In the genomic region with DNA sequence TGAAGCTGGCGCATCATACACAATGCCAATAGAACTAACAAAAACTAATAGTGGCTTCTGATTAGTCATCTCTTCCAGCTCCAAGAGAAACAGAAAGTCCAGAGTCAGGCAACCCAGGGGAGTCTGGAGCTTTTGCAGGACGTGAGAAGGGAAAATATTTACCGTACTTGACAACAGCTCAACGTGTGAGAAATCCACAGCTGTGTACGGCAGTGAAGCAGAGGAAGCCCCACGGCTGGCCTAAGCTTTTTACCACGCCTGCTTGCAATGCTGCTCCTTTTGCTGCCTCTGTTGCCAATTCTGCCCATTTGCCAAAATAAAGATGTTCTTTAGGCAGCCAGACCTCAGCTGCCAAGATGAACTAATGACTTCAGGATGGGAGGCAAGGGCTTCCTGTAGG, we compare ENCODE assay signal across 18 mouse cellular contexts. TPM values are rescaled to one million over a fixed set of nuclear protein-coding genes. Genes with fewer than 3 reads are reported as not detected.
DNase-seq lines count a peak whose midpoint lies in the region; ATAC-seq and TF ChIP-seq lines count a peak whose summit lies in the region.
"Had no signal": no experiment of that assay in that cellular context is flagged by ENCODE, and none has a peak within 500 bp of the region (broad histone marks: within the 10 kb centered on the region; RNA-seq: fewer than 3 reads in every experiment).

No protein-coding gene starts in this region.

- no peak overlapping the region for H3K4me2 ChIP-seq in heart, embryonic 11.5 days
- H3K4me2 ChIP-seq: limb, embryonic 15.5 days had no signal

- intact Hi-C loops in heart, postnatal 14 days (cut with DNase I): no loop called here

- no peak overlapping the region for H3K27ac ChIP-seq in heart, embryonic 11.5 days (ENCODE audit: low read depth, low read length)
- H3K27ac ChIP-seq: left cerebral cortex, adult 2 months; limb, embryonic 15.5 days had no signal

- H3K9me3 ChIP-seq in heart, embryonic 11.5 days (replicated peaks; ENCODE audit: control insufficient read depth, low read length): no peaks in the 10 kb centered on the region
- H3K9me3 ChIP-seq: limb, embryonic 15.5 days; megakaryocyte, embryonic 14.5 days had no signal

- WGBS in heart, embryonic 11.5 days (ENCODE audit: insufficient replicate concordance): 44% methylated on average over 7 of the region's 7 CpGs

- no peaks in the 10 kb centered on the region for H3K27me3 ChIP-seq in heart, embryonic 11.5 days (ENCODE audit: control insufficient read depth, insufficient read depth, low read length)
- H3K27me3 ChIP-seq: limb, embryonic 15.5 days had no signal

- no peak for ATAC-seq in heart, embryonic 11.5 days (replicated peaks; ENCODE audit: insufficient number of reproducible peaks, low FRiP score, low TSS enrichment)
- ATAC-seq in megakaryocyte progenitor cell, adult 5-6 weeks (replicated peaks; ENCODE audit: poor library complexity): no peak

- H3K4me1 ChIP-seq in heart, embryonic 11.5 days (ENCODE audit: control insufficient read depth, insufficient read depth, low read length): no peaks in the 10 kb centered on the region
- H3K4me1 ChIP-seq: megakaryocyte, embryonic 14.5 days had no signal

- H3K36me3 ChIP-seq in heart, embryonic 11.5 days (ENCODE audit: control insufficient read depth, insufficient read depth, low read length): no peaks in the 10 kb centered on the region
- H3K36me3 ChIP-seq: limb, embryonic 15.5 days had no signal

- DNase-seq in heart, adult 18-20 months: peak; percentile 20 to 45
- DNase-seq in 3T3-L1 (ENCODE audit: low read depth, low spot score): peak; percentile 77
- peak; percentile 31 for DNase-seq in brain, embryonic 14.5 days (ENCODE audit: low read depth)
- peak; percentile 4 to 5 for DNase-seq in heart, postnatal 14 days
- no peak for DNase-seq in right cerebral cortex, postnatal 36 days (ENCODE audit: low spot score in 2 of 2)
- DNase-seq: adrenal gland, postnatal 14 days; cerebellum, postnatal 25 days; kidney, adult 9 months; lung, adult 2 months; right cerebral cortex, postnatal 25 days; thymus, adult 18-20 months had no signal

- TF ChIP-seq CTCF in brain, embryonic 14.5 days (IDR thresholded peaks at IDR 0.05; ENCODE audit: borderline replicate concordance, extremely low read depth, insufficient read depth, insufficient read length): no peak

- TF ChIP-seq POLR2A in brain, embryonic 14.5 days (IDR thresholded peaks at IDR 0.05; ENCODE audit: borderline replicate concordance, extremely low read depth, insufficient read depth, insufficient read length, poor library complexity, severe bottlenecking): no peak

- H3K4me3 ChIP-seq in heart, embryonic 11.5 days (ENCODE audit: low read depth, low read length): no peak overlapping the region
- H3K4me3 ChIP-seq: left cerebral cortex, adult 2 months; limb, embryonic 15.5 days; megakaryocyte, embryonic 14.5 days had no signal

- no peak overlapping the region for H3K9ac ChIP-seq in heart, embryonic 11.5 days (ENCODE audit: low read depth, low read length)
- H3K9ac ChIP-seq: limb, embryonic 15.5 days had no signal

RNA-seq across cellular contexts. Expression of gene Mtx2, which starts 30.1 kb away (rescaled TPM):
- 100 to 1,000 TPM; 125 to 138 TPM for total RNA-seq in heart, adult 18-20 months (2021)
- 164 and 166 TPM in 2 replicates for polyA plus RNA-seq in heart, embryonic 11.5 days (2014; fragmentation: Nextera tagmentation; extraction: Ambion mirVana)
- 75.7 and 84.2 TPM in 2 replicates for polyA plus RNA-seq in brain, embryonic 14.5 days (2012; rRNA removed)
- total RNA-seq in heart, postnatal 14 days (2021): 100 to 1,000 TPM; 104 to 121 TPM
- 68.4 and 75.0 TPM in 2 replicates for total RNA-seq in megakaryocyte progenitor cell, adult 5-6 weeks (2015)
- total RNA-seq in megakaryocyte progenitor cell, adult 5-6 weeks (2017): 22.2 and 29.0 TPM in 2 replicates

RNA-seq across cellular contexts. Expression of gene Hoxd1, which starts 32.8 kb away (rescaled TPM):
- total RNA-seq in heart, adult 18-20 months (2021): not detected
- polyA plus RNA-seq in heart, embryonic 11.5 days (2014; fragmentation: Nextera tagmentation; extraction: Ambion mirVana): 0.20 TPM in 1 of 2 replicates, not detected in the other
- polyA plus RNA-seq in brain, embryonic 14.5 days (2012; rRNA removed): 0.34 and 1.3 TPM in 2 replicates
- not detected for total RNA-seq in heart, postnatal 14 days (2021)
- total RNA-seq in megakaryocyte progenitor cell, adult 5-6 weeks (2015): not detected in 2 replicates
- total RNA-seq in megakaryocyte progenitor cell, adult 5-6 weeks (2017): not detected in 2 replicates
- total RNA-seq: adrenal gland, postnatal 14 days; left cerebral cortex, adult 2 months had no signal
- polyA plus RNA-seq: heart, embryonic 14.5 days; large intestine, adult 2 months; lung, adult 2 months had no signal

Comparison
In these comparisons a context has a peak if more than half of its experiments do, and no peak if none do; other contexts are left out.
1. DNase-seq: peak in heart, adult 18-20 months (2 of 2), 3T3-L1 (single experiment), brain, embryonic 14.5 days (single experiment) and heart, postnatal 14 days (2 of 2); none in right cerebral cortex, postnatal 36 days (0 of 2).